Mouse (Mus musculus) 3134 (cell line): ENCODE measurements around the gene Rps27l.
A peak's percentile ranks its signal among the peaks of the same experiment; 100 is the strongest.
"Not testable (repeated sequence)": the region's sequence is repeated elsewhere in the genome, so short reads cannot be mapped to it uniquely, and the experiment has no call there.

ENCODE experiments used
- DNase-seq: peaks from one replicate; pipeline ENCODE4 v3.0.0-alpha.2; 2011; ENCODE audit warnings: low spot score; ENCODE audit not compliant: insufficient read length; ENCODE audit errors: extremely low read depth

Gene Rps27l

GRCm38 (mm10) chr9:66945647-66946641, at the start of gene Rps27l:
TSS of gene Rps27l (plus strand) at chr9:66946086.
- peak; percentile 95 for DNase-seq

- no peak for DNase-seq
Measured at GRCm38 (mm10) chr9:66896951-66897350, 48.9 kb upstream of the Rps27l start.

- DNase-seq = no peak
Measured at GRCm38 (mm10) chr9:66897851-66898250, 48.0 kb upstream of the Rps27l start.

- no peak for DNase-seq
Measured at GRCm38 (mm10) chr9:66899072-66899471, 46.8 kb upstream of the Rps27l start.

- DNase-seq = no peak
Measured at GRCm38 (mm10) chr9:66899526-66899925, 46.4 kb upstream of the Rps27l start.

- no peak for DNase-seq
Measured at GRCm38 (mm10) chr9:66905990-66906389, 39.9 kb upstream of the Rps27l start.

GRCm38 (mm10) chr9:66907126-66907525, 38.8 kb upstream of the Rps27l start:
- DNase-seq = no peak

- DNase-seq = no peak
Measured at GRCm38 (mm10) chr9:66907746-66908397, 38.0 kb upstream of the Rps27l start.

- DNase-seq = no peak
Measured at GRCm38 (mm10) chr9:66909922-66910321, 36.0 kb upstream of the Rps27l start.

- no peak for DNase-seq
Measured at GRCm38 (mm10) chr9:66910677-66911076, 35.2 kb upstream of the Rps27l start.

GRCm38 (mm10) chr9:66912304-66912703, 33.6 kb upstream of the Rps27l start:
- no peak for DNase-seq

- not testable (repeated sequence) for DNase-seq
Measured at GRCm38 (mm10) chr9:66913254-66913934, 32.5 kb upstream of the Rps27l start.

GRCm38 (mm10) chr9:66914540-66914939, 31.3 kb upstream of the Rps27l start:
- no peak for DNase-seq

- DNase-seq = no peak
Measured at GRCm38 (mm10) chr9:66915401-66915800, 30.5 kb upstream of the Rps27l start.

- DNase-seq = no peak
Measured at GRCm38 (mm10) chr9:66915869-66916785, 29.8 kb upstream of the Rps27l start.

GRCm38 (mm10) chr9:66917216-66917891, 28.5 kb upstream of the Rps27l start:
- no peak for DNase-seq

GRCm38 (mm10) chr9:66917892-66918255, 28.0 kb upstream of the Rps27l start:
- no peak for DNase-seq

GRCm38 (mm10) chr9:66918672-66919330, 27.1 kb upstream of the Rps27l start:
- DNase-seq = peak; percentile 15

GRCm38 (mm10) chr9:66919382-66919971, 26.4 kb upstream of the Rps27l start, which contains the start of gene Rab8b:
TSS of gene Rab8b (minus strand) at chr9:66919687.
- DNase-seq = peak; percentile 94
